Mouse (Mus musculus): ENCODE measurements at regions not wholly inside any gene's neighbourhood (a gene's known extent, or its start where the extent isn't known, plus 50 kb on each side); places are given as distances from the start of the nearest gene placed in this dataset.

DNA sequence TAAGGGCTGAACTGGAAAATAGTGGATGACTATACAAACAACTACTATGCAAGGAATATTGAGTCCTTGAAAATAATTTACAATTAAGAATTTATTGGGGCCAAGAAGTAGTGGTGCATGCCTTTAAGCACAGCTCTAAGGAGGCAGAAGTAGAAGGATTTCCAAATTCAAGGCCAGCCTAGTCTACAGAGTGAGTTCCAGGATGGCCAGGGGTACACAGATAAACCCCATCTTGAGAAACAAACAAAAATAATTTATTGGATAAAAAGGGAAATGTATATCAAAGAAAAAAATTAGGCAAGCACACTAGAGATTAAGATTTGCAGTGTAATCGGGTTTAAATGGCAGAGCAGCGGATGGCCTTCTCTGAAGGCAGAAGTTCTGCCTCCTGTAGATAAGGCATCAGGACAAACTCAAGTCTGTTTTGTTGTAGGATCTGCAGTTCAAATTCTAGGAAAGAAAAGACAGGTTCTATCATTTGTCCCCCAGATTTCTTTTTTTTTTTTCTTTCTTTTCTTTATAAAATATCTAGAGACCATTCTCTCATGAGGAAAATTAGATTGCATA, 110.7 kb upstream of the Man2a1 start:
- Histone ChIP-seq H3K9ac (ENCODE audit: low read length) (no peak overlapping the region), H3K27me3 (ENCODE audit: control insufficient read depth, insufficient read depth, low read depth, low read length) (no peaks in the 10 kb centered on the region), H3K36me3 (ENCODE audit: control insufficient read depth, insufficient read depth, low read length) (no peaks in the 10 kb centered on the region), H3K9me3 (ENCODE audit: control insufficient read depth, low read length) (no peaks in the 10 kb centered on the region), H3K4me1 (replicated peaks; ENCODE audit: control insufficient read depth, insufficient read depth, low read length) (no peaks in the 10 kb centered on the region), H3K4me2 (ENCODE audit: low read depth, low read length) (no peak overlapping the region), H3K27ac (ENCODE audit: low read length) (no peak overlapping the region), H3K4me3 (ENCODE audit: low read length) (no peak overlapping the region)
- 85% methylated on average over 2 of the region's 2 CpGs for WGBS
- ATAC-seq (ENCODE audit: low read depth): no peak

DNA sequence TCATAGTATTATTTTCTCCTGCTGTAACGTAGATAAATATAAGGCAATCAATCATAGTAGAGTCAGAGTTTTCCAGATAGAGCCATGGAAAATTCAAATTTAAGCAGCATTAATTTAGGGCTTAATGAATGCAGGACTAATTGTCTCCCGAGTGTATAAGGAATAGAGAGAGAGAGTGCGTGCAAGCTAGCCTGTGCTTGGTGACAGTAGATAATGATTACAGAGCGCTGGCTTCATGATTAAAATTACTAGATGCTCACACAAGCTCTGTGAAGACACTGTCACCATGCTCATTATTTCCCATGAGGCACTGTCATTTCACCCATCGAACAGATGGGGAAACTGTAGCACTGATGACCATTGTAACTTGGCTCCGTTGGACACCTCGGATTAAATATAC, 109.9 kb upstream of the Man2a1 start:
- Histone ChIP-seq H3K9me3 (ENCODE audit: control insufficient read depth, low read length) (no peaks in the 10 kb centered on the region), H3K4me2 (ENCODE audit: low read depth, low read length) (no peak overlapping the region), H3K4me3 (ENCODE audit: low read length) (no peak overlapping the region), H3K4me1 (replicated peaks; ENCODE audit: control insufficient read depth, insufficient read depth, low read length) (no peaks in the 10 kb centered on the region), H3K36me3 (ENCODE audit: control insufficient read depth, insufficient read depth, low read length) (no peaks in the 10 kb centered on the region), H3K27ac (ENCODE audit: low read length) (no peak overlapping the region), H3K9ac (ENCODE audit: low read length) (no peak overlapping the region), H3K27me3 (ENCODE audit: control insufficient read depth, insufficient read depth, low read depth, low read length) (no peaks in the 10 kb centered on the region)
- ATAC-seq (ENCODE audit: low read depth): no peak
- WGBS: 89% methylated on average over 7 of the region's 7 CpGs

DNA sequence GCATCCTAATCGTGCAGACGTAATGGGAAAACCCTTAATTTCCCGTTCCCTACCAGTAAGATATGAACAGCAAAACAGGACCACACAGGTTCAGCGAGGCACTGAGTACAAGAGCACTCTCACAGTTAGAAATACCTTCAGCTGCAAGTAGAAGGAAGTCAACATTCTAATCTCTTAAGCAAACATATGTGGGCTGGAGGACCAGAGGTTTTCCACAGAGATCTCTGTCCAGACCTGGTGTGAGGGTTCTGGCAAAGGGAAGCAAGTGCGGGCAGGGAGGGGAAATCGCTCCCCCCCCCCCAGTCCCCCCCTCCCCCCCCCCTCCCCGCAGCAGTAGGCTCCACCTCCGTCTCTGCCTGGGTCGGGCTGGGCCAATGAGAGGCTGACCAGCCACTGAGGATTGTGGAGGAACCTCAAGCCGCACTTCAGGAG, 108.6 kb upstream of the Man2a1 start:
- Histone ChIP-seq H3K4me2 (ENCODE audit: low read depth, low read length) (no peak overlapping the region), H3K27ac (ENCODE audit: low read length) (peak overlapping the region; percentile 2; the same call in 1 of the 2 replicates), H3K36me3 (ENCODE audit: control insufficient read depth, insufficient read depth, low read length) (no peaks in the 10 kb centered on the region)

DNA sequence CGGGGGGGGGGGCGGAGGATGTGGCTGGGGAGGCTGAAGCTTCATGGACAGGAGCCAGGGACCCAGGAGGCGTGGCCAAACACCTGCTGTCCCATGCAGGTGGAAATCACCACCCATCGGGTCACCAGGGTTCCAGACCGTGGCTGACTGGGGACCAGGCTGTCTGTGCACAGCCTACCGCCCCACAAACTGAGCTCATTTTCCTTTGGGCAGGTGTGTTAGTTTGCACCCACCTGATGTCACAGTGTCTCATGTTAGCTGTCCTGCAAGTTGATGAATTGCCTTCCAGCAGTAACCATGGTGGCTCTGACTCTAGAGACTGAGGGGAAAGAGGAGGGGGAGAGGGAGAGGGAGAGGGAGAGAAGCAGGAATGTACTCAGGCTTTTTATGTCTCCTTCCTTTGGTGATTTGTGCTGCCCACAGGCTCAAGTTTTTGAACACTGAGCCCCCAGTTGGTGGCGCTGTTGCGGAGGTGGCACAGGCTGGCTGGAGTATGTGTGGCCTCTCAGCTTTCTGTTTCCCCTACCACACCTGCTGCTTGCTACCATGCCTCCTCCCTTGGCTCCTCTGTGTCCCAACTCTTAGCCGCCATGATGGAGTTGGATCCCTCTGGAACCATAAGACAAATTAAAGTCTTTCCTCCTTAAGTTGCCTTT, 107.8 kb upstream of the Man2a1 start:
- Histone ChIP-seq H3K9me3 (ENCODE audit: control insufficient read depth, low read length) (no peaks in the 10 kb centered on the region), H3K4me2 (ENCODE audit: low read depth, low read length) (peak overlapping the region; percentile 11; the same call in 1 of the 2 replicates), H3K27me3 (ENCODE audit: control insufficient read depth, insufficient read depth, low read depth, low read length) (no peaks in the 10 kb centered on the region), H3K4me3 (ENCODE audit: low read length) (peak overlapping the region; percentile 23; the same call in 1 of the 2 replicates), H3K4me1 (replicated peaks; ENCODE audit: control insufficient read depth, insufficient read depth, low read length) (no peaks in the 10 kb centered on the region), H3K36me3 (ENCODE audit: control insufficient read depth, insufficient read depth, low read length) (no peaks in the 10 kb centered on the region), H3K27ac (ENCODE audit: low read length) (peak overlapping the region; percentile 66), H3K9ac (ENCODE audit: low read length) (no peak overlapping the region)
- ATAC-seq (ENCODE audit: low read depth): peak; percentile 46
- 40% methylated on average over 7 of the region's 9 CpGs for WGBS

More for the DNA sequence above, 108.6 kb upstream of the Man2a1 start:
- Histone ChIP-seq H3K27me3 (ENCODE audit: control insufficient read depth, insufficient read depth, low read depth, low read length) (no peaks in the 10 kb centered on the region), H3K4me3 (ENCODE audit: low read length) (no peak overlapping the region), H3K4me1 (replicated peaks; ENCODE audit: control insufficient read depth, insufficient read depth, low read length) (no peaks in the 10 kb centered on the region), H3K9me3 (ENCODE audit: control insufficient read depth, low read length) (no peaks in the 10 kb centered on the region), H3K9ac (ENCODE audit: low read length) (no peak overlapping the region)
- ATAC-seq (ENCODE audit: low read depth): peak; percentile 95
- WGBS: 35% methylated on average over 7 of the region's 10 CpGs

GRCm38 (mm10) chr17:64499281-64499997, 101.1 kb upstream of the Man2a1 start:
- ATAC-seq (ENCODE audit: low read depth): peak; percentile 64; the same call in 1 of the 2 replicates
- no peak overlapping the region for H3K4me2 ChIP-seq (ENCODE audit: low read depth, low read length)

DNA sequence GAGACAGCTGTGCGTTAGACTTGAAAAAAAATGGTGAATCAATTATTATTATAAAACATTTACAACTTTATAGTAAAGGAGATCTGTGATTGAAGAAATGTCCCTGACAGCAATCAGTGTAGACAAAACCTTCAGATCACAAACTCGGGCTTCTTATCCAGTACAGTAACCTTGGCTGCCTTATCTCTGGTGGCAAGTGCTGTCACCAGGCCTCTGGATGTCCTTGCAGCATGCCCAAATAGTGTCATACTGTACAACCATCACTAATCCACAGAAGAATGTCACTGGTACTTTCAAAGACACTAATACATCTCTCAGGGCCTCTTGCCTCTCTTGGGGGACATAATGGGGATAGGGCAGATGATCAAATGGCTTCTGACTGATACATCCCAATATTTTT, 98.2 kb upstream of the Man2a1 start:
- Histone ChIP-seq H3K9me3 (ENCODE audit: control insufficient read depth, low read length) (no peaks in the 10 kb centered on the region), H3K36me3 (ENCODE audit: control insufficient read depth, insufficient read depth, low read length) (no peaks in the 10 kb centered on the region), H3K27me3 (ENCODE audit: control insufficient read depth, insufficient read depth, low read depth, low read length) (no peaks in the 10 kb centered on the region), H3K9ac (ENCODE audit: low read length) (no peak overlapping the region), H3K27ac (ENCODE audit: low read length) (no peak overlapping the region), H3K4me3 (ENCODE audit: low read length) (no peak overlapping the region), H3K4me1 (replicated peaks; ENCODE audit: control insufficient read depth, insufficient read depth, low read length) (no peaks in the 10 kb centered on the region), H3K4me2 (ENCODE audit: low read depth, low read length) (no peak overlapping the region)
- no peak for ATAC-seq (ENCODE audit: low read depth)
- WGBS: 70% methylated on average over 2 of the region's 2 CpGs

More at GRCm38 (mm10) chr17:64499281-64499997, 101.1 kb upstream of the Man2a1 start:
- no peak overlapping the region for H3K27ac ChIP-seq (ENCODE audit: low read length)
- no peak overlapping the region for H3K4me3 ChIP-seq (ENCODE audit: low read length)
- H3K9ac ChIP-seq (ENCODE audit: low read length): no peak overlapping the region
- H3K4me1 ChIP-seq (replicated peaks; ENCODE audit: control insufficient read depth, insufficient read depth, low read length): no peaks in the 10 kb centered on the region
- H3K27me3 ChIP-seq (ENCODE audit: control insufficient read depth, insufficient read depth, low read depth, low read length): no peaks in the 10 kb centered on the region
- H3K9me3 ChIP-seq (ENCODE audit: control insufficient read depth, low read length): no peaks in the 10 kb centered on the region
- no peaks in the 10 kb centered on the region for H3K36me3 ChIP-seq (ENCODE audit: control insufficient read depth, insufficient read depth, low read length)
- 52% methylated on average over 15 of the region's 15 CpGs for WGBS

- 69% methylated on average over 2 of the region's 2 CpGs for WGBS
- Histone ChIP-seq H3K4me2 (ENCODE audit: low read depth, low read length) (no peak overlapping the region), H3K4me3 (ENCODE audit: low read length) (no peak overlapping the region), H3K4me1 (replicated peaks; ENCODE audit: control insufficient read depth, insufficient read depth, low read length) (no peaks in the 10 kb centered on the region), H3K27ac (ENCODE audit: low read length) (no peak overlapping the region), H3K9ac (ENCODE audit: low read length) (no peak overlapping the region), H3K27me3 (ENCODE audit: control insufficient read depth, insufficient read depth, low read depth, low read length) (no peaks in the 10 kb centered on the region), H3K36me3 (ENCODE audit: control insufficient read depth, insufficient read depth, low read length) (no peaks in the 10 kb centered on the region), H3K9me3 (ENCODE audit: control insufficient read depth, low read length) (no peaks in the 10 kb centered on the region)
- ATAC-seq (ENCODE audit: low read depth): peak; percentile 49; the same call in 1 of the 2 replicates
Observed at GRCm38 (mm10) chr17:64505956-64506355, 94.6 kb upstream of the Man2a1 start.

DNA sequence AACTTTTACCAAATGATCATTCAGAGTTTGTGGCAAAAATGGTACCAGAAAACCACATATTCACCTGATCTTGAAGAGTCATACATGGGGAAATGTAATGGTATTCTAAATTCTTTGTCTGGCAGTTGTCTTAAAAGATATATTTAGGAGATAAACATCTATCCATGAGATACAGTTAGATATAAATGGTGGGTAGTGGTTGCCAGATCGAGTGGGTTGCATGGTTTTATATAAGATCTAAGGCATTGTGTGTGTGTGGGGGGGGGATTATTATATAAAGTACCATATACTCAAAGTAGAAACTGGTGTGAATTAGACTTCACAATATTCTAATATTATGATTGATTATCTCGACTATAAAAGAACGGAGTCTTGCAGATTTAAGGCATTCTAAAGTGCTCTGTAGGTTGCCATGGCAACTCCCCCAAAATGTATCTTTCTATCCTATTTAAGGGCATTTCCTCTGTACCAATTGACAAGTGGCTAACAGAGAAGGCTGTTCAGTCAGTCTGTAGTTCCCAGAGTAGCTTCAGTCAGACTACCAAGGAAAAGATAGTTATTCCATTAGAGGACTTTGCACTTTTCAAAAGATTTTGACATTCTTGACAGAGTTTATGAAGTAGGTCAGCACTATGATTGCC, 89.3 kb upstream of the Man2a1 start:
- no peak overlapping the region for H3K27ac ChIP-seq (ENCODE audit: low read length)
- no peak for ATAC-seq (ENCODE audit: low read depth)
- H3K4me2 ChIP-seq (ENCODE audit: low read depth, low read length): no peak overlapping the region
- H3K4me3 ChIP-seq (ENCODE audit: low read length): no peak overlapping the region
- no peak overlapping the region for H3K9ac ChIP-seq (ENCODE audit: low read length)
- no peaks in the 10 kb centered on the region for H3K4me1 ChIP-seq (replicated peaks; ENCODE audit: control insufficient read depth, insufficient read depth, low read length)
- WGBS: 76% methylated on average over 3 of the region's 3 CpGs
- H3K9me3 ChIP-seq (ENCODE audit: control insufficient read depth, low read length): no peaks in the 10 kb centered on the region
- H3K27me3 ChIP-seq (ENCODE audit: control insufficient read depth, insufficient read depth, low read depth, low read length): no peaks in the 10 kb centered on the region
- H3K36me3 ChIP-seq (ENCODE audit: control insufficient read depth, insufficient read depth, low read length): no peaks in the 10 kb centered on the region

DNA sequence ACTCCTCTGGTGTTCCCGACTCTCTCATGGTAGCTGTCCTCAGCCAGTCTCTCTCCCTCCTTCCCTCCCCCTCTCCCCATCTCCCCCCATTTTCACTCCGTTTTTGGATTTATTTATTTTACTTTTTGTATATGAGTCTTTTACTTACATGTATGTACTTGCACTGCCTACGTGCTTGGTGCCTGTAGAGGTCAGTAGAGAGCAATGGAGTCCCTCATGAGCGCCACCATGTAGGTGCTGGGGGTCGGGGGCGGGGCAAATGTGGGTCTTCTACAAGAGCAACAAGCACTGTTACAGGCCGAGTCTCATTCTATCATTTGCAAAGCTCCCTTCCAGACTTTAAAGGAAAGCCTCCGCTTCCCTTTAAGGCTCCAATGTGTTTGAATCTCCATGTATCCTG, 78.3 kb upstream of the Man2a1 start:
- WGBS: 59% methylated on average over 8 of the region's 8 CpGs
- H3K36me3 ChIP-seq (ENCODE audit: control insufficient read depth, insufficient read depth, low read length): no peaks in the 10 kb centered on the region
- no peak overlapping the region for H3K4me3 ChIP-seq (ENCODE audit: low read length)
- no peaks in the 10 kb centered on the region for H3K27me3 ChIP-seq (ENCODE audit: control insufficient read depth, insufficient read depth, low read depth, low read length)
- H3K27ac ChIP-seq (ENCODE audit: low read length): no peak overlapping the region
- no peak for ATAC-seq (ENCODE audit: low read depth)
- H3K4me2 ChIP-seq (ENCODE audit: low read depth, low read length): no peak overlapping the region
- H3K9me3 ChIP-seq (ENCODE audit: control insufficient read depth, low read length): no peaks in the 10 kb centered on the region
- no peaks in the 10 kb centered on the region for H3K4me1 ChIP-seq (replicated peaks; ENCODE audit: control insufficient read depth, insufficient read depth, low read length)
- H3K9ac ChIP-seq (ENCODE audit: low read length): no peak overlapping the region

Data from lung, embryonic 16.5 days (tissue).